Mouse (Mus musculus) lung, adult 2 months (tissue): ENCODE results near the gene Opn4. TPM values are rescaled to one million over a fixed set of nuclear protein-coding genes. Genes with fewer than 3 reads are reported as not detected.

Experiments used
- DNase-seq: peaks from one replicate; pipeline ENCODE4 v3.0.0; 2022
- H3K4me1 ChIP-seq: fragments of 200-500 bp; 2 replicates; pipeline ENCODE4 v1.6.1; 2011; ENCODE audit warnings: low read length; ENCODE audit not compliant: control insufficient read depth, insufficient read depth
- H3K4me3 ChIP-seq: fragments of 200-500 bp; replicated peaks from 2 replicates; pipeline ENCODE3; 2011; ENCODE audit warnings: low read depth, mild to moderate bottlenecking, control low read depth, low read length; ENCODE audit errors: extremely low read depth
- CTCF ChIP-seq: fragments of 200-500 bp; IDR thresholded peaks from 2 replicates; pipeline ENCODE4 v1.5.1; 2011; ENCODE audit warnings: mild to moderate bottlenecking, low read length, control low read depth; ENCODE audit not compliant: insufficient read depth
- POLR2A ChIP-seq: fragments of 200-500 bp; IDR thresholded peaks from 2 replicates; pipeline ENCODE4 v1.6.1; 2011; ENCODE audit warnings: low read depth, mild to moderate bottlenecking, control low read depth, low read length, borderline replicate concordance; ENCODE audit errors: extremely low read depth
- WGBS: fragments of 180-500 bp; shearing (Covaris S2); methylation state at CpG from one replicate; pipeline ENCODE4 v1.1.7; 2018; 5-methylcytosine and 5-hydroxymethylcytosine counted together
- polyA plus RNA-seq: library from polyadenylated mRNA; depleted of rRNA; stranded (reverse); fragments of >200 nt; gene quantifications from 2 replicates; pipeline ENCODE4 v1.2.3, GENCODE M21; 2012; rRNA removed

The Opn4 gene
- 0.22 TPM in 1 of 2 replicates, not detected in the other for polyA plus RNA-seq

DNA sequence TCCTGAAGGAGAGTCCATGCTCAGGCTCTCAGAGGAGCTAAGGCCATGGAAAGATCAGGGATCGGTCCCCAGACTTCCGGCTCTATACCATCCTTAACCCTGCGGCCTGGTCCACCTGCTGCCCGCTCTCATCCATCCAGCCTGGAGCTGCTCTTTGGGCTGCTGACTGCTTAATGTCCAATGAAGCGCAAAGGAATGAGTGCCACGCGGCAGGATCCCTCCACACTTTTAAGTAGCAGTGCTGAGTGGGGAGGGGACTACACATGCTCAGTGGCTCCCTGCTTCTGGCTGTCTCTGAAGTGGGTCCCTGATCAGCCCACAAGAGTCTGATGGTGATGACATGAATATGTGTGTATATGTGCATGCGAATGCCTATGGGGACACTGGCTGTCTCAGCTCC is at the start of gene Opn4:
Gene Opn4, minus strand, starts transcription at position 202 of the 400 bp plus-strand sequence.
- DNase-seq: no peak

DNA sequence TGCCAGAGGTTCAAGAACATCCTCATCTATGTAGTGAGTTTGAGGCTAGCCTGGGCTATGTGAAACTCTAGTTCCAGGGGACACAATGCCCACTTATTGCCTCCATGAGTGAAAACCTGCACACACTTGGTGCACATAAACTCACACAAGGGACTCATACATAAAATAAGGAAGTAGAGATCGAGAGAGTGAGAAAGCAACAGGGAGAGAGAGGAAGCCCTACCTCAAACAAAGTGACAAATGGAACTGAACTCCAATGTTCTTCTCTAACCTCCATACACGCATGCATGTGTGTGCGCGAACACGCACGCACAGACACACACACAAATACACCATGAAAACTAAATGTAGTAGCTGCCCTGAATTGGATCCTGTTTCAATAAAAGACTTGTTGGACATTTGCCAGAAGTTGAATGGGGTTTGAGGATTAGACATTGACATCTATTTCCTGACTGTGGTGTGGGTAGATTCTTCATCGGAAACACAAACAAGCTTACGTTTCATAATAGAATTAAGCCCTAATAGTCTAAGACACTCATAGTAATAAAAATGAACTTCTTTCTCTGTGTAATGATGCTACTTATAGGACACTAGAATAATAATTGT is 48.0 kb upstream of the Opn4 start:
- Histone ChIP-seq H3K4me1 (no peaks in the 10 kb centered on the region; the same call in 1 of the 2 replicates), H3K4me3 (no peak overlapping the region)
- TF ChIP-seq CTCF (no peak), POLR2A (no peak)
- 63% methylated on average over 8 of the region's 8 CpGs for WGBS
- DNase-seq: no peak

More for the DNA sequence above, at the start of gene Opn4:
- no peak within 1 kb of the TSS for H3K4me3 ChIP-seq
- no peak for TF ChIP-seq CTCF
- no peaks in the 10 kb centered on the region for H3K4me1 ChIP-seq
- 89% methylated on average over 8 of the region's 8 CpGs for WGBS

DNA sequence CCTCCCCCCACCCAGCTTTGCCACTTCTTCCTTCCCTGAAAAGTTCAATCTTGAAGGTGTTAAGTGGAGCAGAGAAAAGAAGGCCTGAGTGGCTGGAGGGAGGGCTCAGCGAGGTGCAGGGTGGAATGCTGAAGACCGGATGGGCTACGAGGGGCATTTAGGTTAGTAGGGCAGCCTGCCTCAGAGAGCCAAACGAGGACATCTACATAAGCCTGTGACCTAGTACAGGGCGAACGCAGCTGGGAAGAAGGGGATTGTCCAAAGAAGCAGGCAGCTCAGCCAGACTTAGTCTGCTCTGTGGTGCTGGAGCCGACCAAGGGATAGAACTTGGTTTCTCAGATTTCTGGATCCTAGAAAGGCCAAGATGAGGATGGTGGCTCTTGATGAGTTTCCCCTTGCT is 44.2 kb upstream of the Opn4 start:
- 62% methylated on average over 7 of the region's 7 CpGs for WGBS
- DNase-seq: no peak
- Histone ChIP-seq H3K4me3 (no peak overlapping the region), H3K4me1 (no peaks in the 10 kb centered on the region; the same call in 1 of the 2 replicates)
- TF ChIP-seq CTCF (no peak), POLR2A (no peak)

DNA sequence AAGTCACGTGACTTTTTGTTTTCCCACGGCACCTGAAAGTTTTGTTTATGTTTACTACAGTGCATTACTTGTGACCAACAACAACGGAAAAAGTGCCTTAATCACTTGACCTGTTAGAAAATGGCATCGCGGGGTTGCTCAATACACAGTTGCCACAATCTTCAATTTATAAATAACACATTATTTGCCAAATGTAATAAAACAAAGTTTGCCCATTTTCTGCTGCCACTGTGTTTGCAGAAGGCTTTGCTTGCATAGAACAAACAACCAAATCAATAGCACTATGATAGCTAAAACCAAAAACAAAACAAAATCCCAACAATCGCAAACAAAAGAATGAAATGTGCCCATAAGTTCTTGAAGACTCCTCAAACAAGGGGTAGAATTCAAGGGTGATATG is 35.8 kb upstream of the Opn4 start:
- TF ChIP-seq CTCF: no peak
- no peak for TF ChIP-seq POLR2A
- H3K4me1 ChIP-seq: no peaks in the 10 kb centered on the region
- H3K4me3 ChIP-seq: no peak overlapping the region
- no peak for DNase-seq
- 78% methylated on average over 6 of the region's 6 CpGs for WGBS

DNA sequence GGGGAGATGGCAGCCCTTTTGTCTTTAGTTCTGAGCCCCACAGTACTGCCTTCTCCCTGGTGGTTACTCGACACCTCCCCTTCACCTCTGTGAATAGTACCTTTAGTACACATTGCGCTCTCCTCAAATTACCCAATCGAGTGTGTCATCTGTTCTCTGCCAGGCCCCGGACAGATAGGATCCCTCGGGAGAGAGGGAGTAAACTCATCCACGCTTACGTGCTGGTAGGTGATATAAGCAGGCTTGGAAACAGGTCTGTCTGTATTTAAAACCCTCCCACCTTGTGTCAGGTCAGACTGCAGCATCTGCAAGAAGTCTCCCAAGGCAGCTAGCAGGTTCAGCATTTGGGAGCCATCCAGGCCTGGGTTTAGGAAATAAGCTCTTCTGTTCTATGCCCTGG is 35.2 kb upstream of the Opn4 start:
- 51% methylated on average over 7 of the region's 7 CpGs for WGBS
- TF ChIP-seq POLR2A (no peak), CTCF (no peak)
- Histone ChIP-seq H3K4me3 (no peak overlapping the region), H3K4me1 (no peaks in the 10 kb centered on the region)
- DNase-seq: no peak

DNA sequence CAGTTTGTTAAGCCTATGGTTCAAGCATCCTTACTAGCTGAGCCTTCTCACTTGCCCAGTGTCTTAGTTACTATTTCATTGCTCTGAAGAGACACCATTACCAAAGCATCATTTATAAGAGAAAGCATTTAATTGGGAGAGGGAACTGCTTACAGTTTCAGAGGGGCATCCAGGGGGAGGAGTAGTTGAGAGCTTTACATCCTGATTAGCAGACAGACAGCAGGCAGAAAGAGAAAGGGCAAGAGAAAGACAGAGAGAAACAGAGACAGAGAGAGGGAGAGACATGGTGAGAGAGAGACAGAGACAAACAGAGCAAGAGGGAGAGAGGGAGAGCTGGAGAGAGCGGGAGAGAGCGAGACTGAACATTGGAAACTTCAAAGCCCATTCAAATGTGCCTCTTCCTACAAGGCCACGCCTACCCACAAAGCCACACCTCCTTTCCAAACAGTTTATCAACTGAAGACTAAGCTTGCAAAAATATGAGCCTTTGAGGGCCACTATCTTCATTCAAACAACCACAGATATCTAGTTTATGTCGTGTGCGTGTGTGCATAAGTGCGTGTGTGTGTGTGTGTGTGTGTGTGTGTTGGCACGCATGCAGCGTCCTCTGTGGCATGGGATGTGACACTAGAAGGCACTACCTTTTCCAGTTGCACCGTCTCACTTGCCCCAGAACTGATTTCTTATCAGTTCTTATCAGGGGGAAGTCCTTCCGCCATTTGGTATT is 32.9 kb upstream of the Opn4 start:
- DNase-seq: no peak
- TF ChIP-seq POLR2A: no peak
- no peak for TF ChIP-seq CTCF
- no peak overlapping the region for H3K4me3 ChIP-seq
- H3K4me1 ChIP-seq: no peaks in the 10 kb centered on the region
- WGBS: 57% methylated on average over 10 of the region's 10 CpGs

DNA sequence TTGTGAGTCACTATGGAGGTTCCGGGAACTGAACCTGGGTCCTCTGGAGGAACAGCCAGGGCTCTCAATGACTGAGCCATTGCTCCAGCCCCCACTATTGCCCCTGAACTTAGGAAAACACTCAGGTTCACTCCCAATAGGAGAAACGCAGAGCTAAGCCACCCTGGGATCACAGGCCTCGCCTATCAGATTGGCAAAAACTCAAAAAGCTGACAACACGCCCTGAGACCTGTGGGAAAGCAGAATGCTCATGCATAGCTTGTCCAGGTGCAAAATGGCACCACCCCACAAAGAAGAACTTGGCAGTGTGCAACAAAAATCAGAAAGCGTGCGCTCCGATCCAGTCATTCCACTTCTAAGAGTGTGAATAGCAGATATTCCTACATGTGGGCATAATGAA is 26.9 kb upstream of the Opn4 start:
- peaks cover 3% of the 10 kb centered on the region; the same call in 1 of the 2 replicates for H3K4me1 ChIP-seq
- DNase-seq: no peak
- TF ChIP-seq CTCF (no peak), POLR2A (no peak)
- H3K4me3 ChIP-seq: no peak overlapping the region
- 73% methylated on average over 7 of the region's 7 CpGs for WGBS

DNA sequence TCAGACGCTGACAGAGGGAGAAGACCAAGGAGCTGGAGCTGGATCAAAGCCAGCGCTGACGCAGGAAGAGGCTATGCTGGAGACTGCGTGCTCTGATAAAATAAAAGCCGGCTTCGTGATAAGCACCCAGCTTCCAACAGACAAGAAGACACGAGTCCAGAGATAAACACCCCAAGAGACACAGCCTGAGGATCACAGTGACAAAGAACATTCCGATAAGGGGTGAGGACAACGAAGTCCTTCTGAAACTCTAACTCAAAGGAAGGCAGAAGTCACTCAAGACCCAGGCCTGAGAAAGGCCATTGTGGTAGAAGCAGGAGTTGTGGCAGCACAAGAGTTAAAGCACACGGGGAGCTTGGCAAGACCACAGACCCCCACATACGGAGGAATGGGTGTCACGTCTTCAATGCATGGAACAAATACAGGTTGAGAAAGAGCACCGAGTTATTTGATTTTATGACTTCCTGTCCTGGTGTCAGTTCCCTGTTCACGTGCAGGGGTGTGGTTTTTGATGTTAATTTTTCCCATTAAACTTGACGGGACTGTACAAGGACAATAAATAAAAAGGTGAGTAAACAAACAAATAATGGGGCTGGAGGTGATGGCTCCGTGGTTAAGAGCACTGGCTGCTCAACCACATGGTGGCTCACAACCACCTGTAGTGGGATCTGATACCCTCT is 23.7 kb upstream of the Opn4 start:
- no peak for TF ChIP-seq POLR2A
- no peak for TF ChIP-seq CTCF
- H3K4me3 ChIP-seq: no peak overlapping the region
- WGBS: 37% methylated on average over 16 of the region's 16 CpGs
- DNase-seq: no peak
- peaks cover 3% of the 10 kb centered on the region; the same call in 1 of the 2 replicates for H3K4me1 ChIP-seq

DNA sequence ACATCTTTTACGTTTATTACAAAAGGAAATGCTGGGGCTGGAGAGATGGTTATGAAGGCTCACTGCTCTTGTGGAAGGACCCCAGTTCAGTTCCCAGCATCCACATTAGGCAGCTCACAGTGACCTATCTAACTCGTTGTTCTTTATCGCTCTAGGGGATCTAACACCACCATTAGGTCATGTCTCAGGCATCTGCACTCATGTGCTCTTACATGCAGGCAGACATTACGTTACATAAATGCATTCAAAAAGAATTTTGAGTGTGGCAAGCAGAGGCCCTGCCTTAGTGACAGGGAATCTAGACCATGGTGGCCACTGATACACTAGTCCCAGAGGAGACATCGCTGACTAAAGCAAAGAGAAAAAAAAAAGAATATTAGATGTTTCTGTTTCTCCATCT is 23.1 kb upstream of the Opn4 start:
- DNase-seq: no peak
- WGBS: 73% methylated on average over 5 of the region's 5 CpGs
- TF ChIP-seq POLR2A (no peak), CTCF (no peak)
- Histone ChIP-seq H3K4me3 (no peak overlapping the region), H3K4me1 (peaks cover 3% of the 10 kb centered on the region; the same call in 1 of the 2 replicates)
